Mouse (Mus musculus): ENCODE measurements at regions not wholly inside any gene's neighbourhood (a gene's known extent, or its start where the extent isn't known, plus 50 kb on each side); places are given as distances from the start of the nearest gene placed in this dataset.

GRCm38 (mm10) chr10:62055408-62055807 lies 76.5 kb upstream of the Col13a1 start:
- H3K36me3 ChIP-seq (ENCODE audit: control insufficient read depth, insufficient read depth, low read length) = no peaks in the 10 kb centered on the region
- no peak overlapping the region for H3K27ac ChIP-seq (ENCODE audit: low read depth, low read length)
- H3K9me3 ChIP-seq (replicated peaks; ENCODE audit: control insufficient read depth, low read length) = no peaks in the 10 kb centered on the region
- ATAC-seq (0 out of 2 replicates have a peak, but pooled peaks have one; percentile 58), DNase-seq (ENCODE audit: low spot score) (peak; percentile 78)
- no peak overlapping the region for H3K4me3 ChIP-seq (ENCODE audit: low read depth, low read length)
- no peaks in the 10 kb centered on the region for H3K4me1 ChIP-seq (ENCODE audit: control insufficient read depth, insufficient read depth, low read length)
- H3K27me3 ChIP-seq (replicated peaks; ENCODE audit: control insufficient read depth, insufficient read depth, low read length) = no peaks in the 10 kb centered on the region
- H3K4me2 ChIP-seq (ENCODE audit: low read length) = no peak overlapping the region
- WGBS = 39% methylated on average over 2 of the region's 2 CpGs
- no peak overlapping the region for H3K9ac ChIP-seq (ENCODE audit: low read length)

- DNase-seq (ENCODE audit: low spot score) (no peak), ATAC-seq (no peak)
- WGBS = 43% methylated on average over 3 of the region's 3 CpGs
- no peaks in the 10 kb centered on the region for H3K27me3 ChIP-seq (replicated peaks; ENCODE audit: control insufficient read depth, insufficient read depth, low read length)
- H3K4me2 ChIP-seq (ENCODE audit: low read length) = no peak overlapping the region
- no peak overlapping the region for H3K4me3 ChIP-seq (ENCODE audit: low read depth, low read length)
- H3K4me1 ChIP-seq (ENCODE audit: control insufficient read depth, insufficient read depth, low read length) = no peaks in the 10 kb centered on the region
- H3K36me3 ChIP-seq (ENCODE audit: control insufficient read depth, insufficient read depth, low read length) = no peaks in the 10 kb centered on the region
- no peak overlapping the region for H3K9ac ChIP-seq (ENCODE audit: low read length)
- no peaks in the 10 kb centered on the region for H3K9me3 ChIP-seq (replicated peaks; ENCODE audit: control insufficient read depth, low read length)
- no peak overlapping the region for H3K27ac ChIP-seq (ENCODE audit: low read depth, low read length)
These were observed 70.9 kb upstream of the Col13a1 start for GRCm38 (mm10) chr10:62049782-62050192.

- Histone ChIP-seq H3K4me3 (ENCODE audit: low read depth, low read length) (no peak overlapping the region), H3K4me2 (ENCODE audit: low read length) (no peak overlapping the region), H3K9ac (ENCODE audit: low read length) (no peak overlapping the region), H3K27ac (ENCODE audit: low read depth, low read length) (no peak overlapping the region), H3K4me1 (ENCODE audit: control insufficient read depth, insufficient read depth, low read length) (no peaks in the 10 kb centered on the region), H3K9me3 (replicated peaks; ENCODE audit: control insufficient read depth, low read length) (no peaks in the 10 kb centered on the region; the same call in 1 of the 2 replicates), H3K27me3 (replicated peaks; ENCODE audit: control insufficient read depth, insufficient read depth, low read length) (no peaks in the 10 kb centered on the region), H3K36me3 (ENCODE audit: control insufficient read depth, insufficient read depth, low read length) (no peaks in the 10 kb centered on the region)
- 87% methylated on average over 3 of the region's 3 CpGs for WGBS
- no peak for DNase-seq (ENCODE audit: low spot score)
- no peak for ATAC-seq
These were observed 65.5 kb upstream of the Col13a1 start for GRCm38 (mm10) chr10:62044408-62044807.

GRCm38 (mm10) chr10:62039915-62040314 lies 61.0 kb upstream of the Col13a1 start:
- H3K4me1 ChIP-seq (ENCODE audit: control insufficient read depth, insufficient read depth, low read length) = no peaks in the 10 kb centered on the region
- no peak overlapping the region for H3K4me3 ChIP-seq (ENCODE audit: low read depth, low read length)
- no peak overlapping the region for H3K9ac ChIP-seq (ENCODE audit: low read length)
- DNase-seq (ENCODE audit: low spot score) = no peak
- no peak for ATAC-seq
- H3K27ac ChIP-seq (ENCODE audit: low read depth, low read length) = no peak overlapping the region
- no peaks in the 10 kb centered on the region for H3K27me3 ChIP-seq (replicated peaks; ENCODE audit: control insufficient read depth, insufficient read depth, low read length)
- no peaks in the 10 kb centered on the region for H3K36me3 ChIP-seq (ENCODE audit: control insufficient read depth, insufficient read depth, low read length)
- 87% methylated on average over 8 of the region's 8 CpGs for WGBS
- no peaks in the 10 kb centered on the region; the same call in 1 of the 2 replicates for H3K9me3 ChIP-seq (replicated peaks; ENCODE audit: control insufficient read depth, low read length)
- no peak overlapping the region for H3K4me2 ChIP-seq (ENCODE audit: low read length)

GRCm38 (mm10) chr10:62038656-62039055 lies 59.7 kb upstream of the Col13a1 start:
- Histone ChIP-seq H3K4me2 (ENCODE audit: low read length) (no peak overlapping the region), H3K4me3 (ENCODE audit: low read depth, low read length) (no peak overlapping the region), H3K27ac (ENCODE audit: low read depth, low read length) (no peak overlapping the region), H3K4me1 (ENCODE audit: control insufficient read depth, insufficient read depth, low read length) (no peaks in the 10 kb centered on the region), H3K36me3 (ENCODE audit: control insufficient read depth, insufficient read depth, low read length) (no peaks in the 10 kb centered on the region), H3K9me3 (replicated peaks; ENCODE audit: control insufficient read depth, low read length) (no peaks in the 10 kb centered on the region; the same call in 1 of the 2 replicates), H3K9ac (ENCODE audit: low read length) (no peak overlapping the region), H3K27me3 (replicated peaks; ENCODE audit: control insufficient read depth, insufficient read depth, low read length) (no peaks in the 10 kb centered on the region)
- no peak for ATAC-seq
- 86% methylated on average over 1 of the region's 1 CpGs for WGBS
- DNase-seq (ENCODE audit: low spot score) = no peak

- Histone ChIP-seq H3K9ac (ENCODE audit: low read length) (no peak overlapping the region), H3K4me2 (ENCODE audit: low read length) (no peak overlapping the region)
These were observed 58.7 kb upstream of the Col13a1 start for GRCm38 (mm10) chr10:62037402-62038199.

GRCm38 (mm10) chr10:62036815-62037214 lies 57.9 kb upstream of the Col13a1 start:
- no peaks in the 10 kb centered on the region for H3K36me3 ChIP-seq (ENCODE audit: control insufficient read depth, insufficient read depth, low read length)
- H3K4me3 ChIP-seq (ENCODE audit: low read depth, low read length) = no peak overlapping the region
- WGBS = 46% methylated on average over 1 of the region's 1 CpGs
- no peaks in the 10 kb centered on the region for H3K4me1 ChIP-seq (ENCODE audit: control insufficient read depth, insufficient read depth, low read length)
- H3K9ac ChIP-seq (ENCODE audit: low read length) = no peak overlapping the region
- DNase-seq (ENCODE audit: low spot score) (no peak), ATAC-seq (no peak)
- no peak overlapping the region for H3K27ac ChIP-seq (ENCODE audit: low read depth, low read length)
- no peaks in the 10 kb centered on the region for H3K27me3 ChIP-seq (replicated peaks; ENCODE audit: control insufficient read depth, insufficient read depth, low read length)
- H3K9me3 ChIP-seq (replicated peaks; ENCODE audit: control insufficient read depth, low read length) = no peaks in the 10 kb centered on the region; the same call in 1 of the 2 replicates
- no peak overlapping the region for H3K4me2 ChIP-seq (ENCODE audit: low read length)

More at GRCm38 (mm10) chr10:62037402-62038199, 58.7 kb upstream of the Col13a1 start:
- H3K27me3 ChIP-seq (replicated peaks; ENCODE audit: control insufficient read depth, insufficient read depth, low read length) = no peaks in the 10 kb centered on the region
- no peak for ATAC-seq
- no peaks in the 10 kb centered on the region; the same call in 1 of the 2 replicates for H3K9me3 ChIP-seq (replicated peaks; ENCODE audit: control insufficient read depth, low read length)
- H3K27ac ChIP-seq (ENCODE audit: low read depth, low read length) = no peak overlapping the region
- no peak for DNase-seq (ENCODE audit: low spot score)
- no peaks in the 10 kb centered on the region for H3K4me1 ChIP-seq (ENCODE audit: control insufficient read depth, insufficient read depth, low read length)
- H3K4me3 ChIP-seq (ENCODE audit: low read depth, low read length) = no peak overlapping the region
- WGBS = 74% methylated on average over 9 of the region's 9 CpGs
- H3K36me3 ChIP-seq (ENCODE audit: control insufficient read depth, insufficient read depth, low read length) = no peaks in the 10 kb centered on the region

- Histone ChIP-seq H3K4me2 (ENCODE audit: low read length) (no peak overlapping the region), H3K4me1 (ENCODE audit: control insufficient read depth, insufficient read depth, low read length) (no peaks in the 10 kb centered on the region), H3K27me3 (replicated peaks; ENCODE audit: control insufficient read depth, insufficient read depth, low read length) (no peaks in the 10 kb centered on the region), H3K36me3 (ENCODE audit: control insufficient read depth, insufficient read depth, low read length) (no peaks in the 10 kb centered on the region), H3K9ac (ENCODE audit: low read length) (no peak overlapping the region), H3K9me3 (replicated peaks; ENCODE audit: control insufficient read depth, low read length) (no peaks in the 10 kb centered on the region), H3K4me3 (ENCODE audit: low read depth, low read length) (no peak overlapping the region), H3K27ac (ENCODE audit: low read depth, low read length) (no peak overlapping the region)
- ATAC-seq = no peak
- 91% methylated on average over 6 of the region's 6 CpGs for WGBS
- no peak for DNase-seq (ENCODE audit: low spot score)
These were observed 55.4 kb upstream of the Col13a1 start for GRCm38 (mm10) chr10:62034291-62034690.

- WGBS = 88% methylated on average over 5 of the region's 5 CpGs
- H3K9me3 ChIP-seq (replicated peaks; ENCODE audit: control insufficient read depth, low read length) = no peaks in the 10 kb centered on the region
- DNase-seq (ENCODE audit: low spot score) (no peak), ATAC-seq (no peak)
- H3K27me3 ChIP-seq (replicated peaks; ENCODE audit: control insufficient read depth, insufficient read depth, low read length) = no peaks in the 10 kb centered on the region
- H3K27ac ChIP-seq (ENCODE audit: low read depth, low read length) = no peak overlapping the region
- no peaks in the 10 kb centered on the region for H3K36me3 ChIP-seq (ENCODE audit: control insufficient read depth, insufficient read depth, low read length)
- H3K4me1 ChIP-seq (ENCODE audit: control insufficient read depth, insufficient read depth, low read length) = no peaks in the 10 kb centered on the region
- H3K4me3 ChIP-seq (ENCODE audit: low read depth, low read length) = no peak overlapping the region
- H3K4me2 ChIP-seq (ENCODE audit: low read length) = no peak overlapping the region
- no peak overlapping the region for H3K9ac ChIP-seq (ENCODE audit: low read length)
These were observed 54.8 kb upstream of the Col13a1 start for GRCm38 (mm10) chr10:62033748-62034147.

Data from forebrain, embryonic 14.5 days (tissue).